Mouse (Mus musculus) bone marrow, adult 2 months (tissue): ENCODE measurements around the gene Msrb1.

Source experiments
- CTCF ChIP-seq: fragments of 200-500 bp; IDR thresholded peaks from 2 replicates; pipeline ENCODE4 v1.5.1; 2011; ENCODE audit warnings: low read length, control low read depth; ENCODE audit not compliant: control insufficient read depth, insufficient read depth
- POLR2A ChIP-seq: fragments of 200-500 bp; IDR thresholded peaks from 2 replicates; pipeline ENCODE4 v1.6.1; 2011; ENCODE audit warnings: low read depth, mild to moderate bottlenecking, control low read depth, low read length, borderline replicate concordance; ENCODE audit not compliant: control insufficient read depth

GRCm38 (mm10) chr17:24692385-24692784 lies 44.1 kb upstream of the Msrb1 start:
- no peak for TF ChIP-seq CTCF
- TF ChIP-seq POLR2A, result no peak
